Mouse (Mus musculus) skeletal muscle tissue, adult 2 months (tissue): ENCODE data around the gene Brap.
A peak's percentile ranks its signal among the peaks of the same experiment; 100 is the strongest.
"Not testable (repeated sequence)": the region's sequence is repeated elsewhere in the genome, so short reads cannot be mapped to it uniquely, and the experiment has no call there.

Source experiments
- DNase-seq: peaks from one replicate; pipeline ENCODE4 v3.0.0-alpha.2; 2012; ENCODE audit warnings: low read depth, low spot score

Gene Brap

GRCm38 (mm10) chr5:121660059-121660896 lies at the start of gene Brap, which contains the start of gene Acad10:
Gene Brap, plus strand, starts transcription at chr5:121660563.
Gene Acad10, minus strand, starts transcription at chr5:121660514.
- DNase-seq, result peak; percentile 95

- no peak for DNase-seq
Measured at GRCm38 (mm10) chr5:121612036-121612435, 48.3 kb upstream of the Brap start.

DNA sequence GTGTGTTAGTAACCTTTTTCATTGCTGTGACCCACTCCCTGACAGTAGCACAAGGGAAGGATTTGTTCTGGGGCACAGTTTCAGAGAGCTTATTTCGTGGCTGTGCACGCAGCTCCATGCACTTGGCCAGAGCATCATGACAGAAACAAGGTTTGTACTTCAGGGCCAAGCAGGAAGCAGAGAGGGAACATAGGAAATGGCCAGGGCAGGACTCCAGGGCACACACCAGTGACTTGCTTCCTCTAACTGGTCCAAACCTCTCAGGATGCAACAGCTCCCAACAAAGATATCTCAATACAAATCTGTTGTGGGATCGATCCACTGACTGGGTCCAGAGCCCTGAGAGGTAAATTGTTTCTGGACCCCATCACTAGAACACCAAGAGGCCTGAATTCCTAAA lies 45.4 kb upstream of the Brap start:
- DNase-seq, result not testable (repeated sequence)

GRCm38 (mm10) chr5:121618592-121619513 lies 41.5 kb upstream of the Brap start, which contains the start of gene Acad12:
Gene Acad12, minus strand, starts transcription at chr5:121618938.
- DNase-seq, result peak; percentile 92

GRCm38 (mm10) chr5:121621102-121621501 lies 39.3 kb upstream of the Brap start:
- DNase-seq, result no peak

- no peak for DNase-seq
Measured at GRCm38 (mm10) chr5:121623241-121623640, 37.1 kb upstream of the Brap start.

DNA sequence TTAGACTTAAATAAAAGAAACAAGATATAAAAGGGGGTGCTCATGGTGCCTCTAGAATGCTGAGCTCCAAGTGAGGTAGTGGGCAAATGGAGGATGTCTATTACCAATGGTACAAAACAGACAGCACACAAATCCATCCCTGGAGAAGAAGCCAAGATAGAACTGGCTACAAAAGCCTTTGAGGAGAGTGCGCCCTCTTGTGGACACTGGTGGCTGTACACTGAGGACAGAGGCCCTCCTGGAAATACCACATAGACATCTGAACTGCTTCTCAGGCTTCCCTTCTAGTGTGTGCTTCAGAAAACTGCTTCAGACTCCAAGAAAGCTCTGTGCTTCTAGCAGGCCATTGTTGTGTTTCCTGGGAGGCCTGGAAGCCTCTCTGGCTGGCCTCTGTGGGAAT lies 32.5 kb upstream of the Brap start:
- peak; percentile 47 for DNase-seq

- not testable (repeated sequence) for DNase-seq
Measured at GRCm38 (mm10) chr5:121631106-121631647, 29.2 kb upstream of the Brap start.

- DNase-seq, result no peak
Measured at GRCm38 (mm10) chr5:121632804-121633203, 27.6 kb upstream of the Brap start.

DNA sequence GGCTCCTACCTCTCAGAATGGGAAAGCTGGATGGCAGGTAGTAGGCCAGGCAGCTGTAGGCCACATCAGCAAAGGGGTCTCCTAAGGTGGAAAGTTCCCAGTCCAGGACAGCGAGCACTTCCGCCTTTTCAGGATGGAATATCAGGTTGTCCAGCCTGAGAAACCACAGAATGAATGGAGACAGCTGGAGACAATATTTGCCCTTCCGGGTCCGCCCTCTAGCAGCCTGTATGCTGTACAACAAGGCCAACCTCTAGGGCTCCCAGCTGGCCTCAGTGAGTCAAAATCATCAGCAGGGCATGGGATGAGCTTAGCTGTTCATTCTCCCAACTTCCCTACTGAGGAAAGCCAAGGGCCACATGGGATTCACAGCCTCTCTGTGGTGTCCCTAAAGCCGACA lies 25.7 kb upstream of the Brap start:
- no peak for DNase-seq

- DNase-seq, result no peak
Measured at GRCm38 (mm10) chr5:121637296-121637695, 23.1 kb upstream of the Brap start.

GRCm38 (mm10) chr5:121639601-121640000 lies 20.8 kb upstream of the Brap start:
- DNase-seq, result no peak

GRCm38 (mm10) chr5:121649134-121649533 lies 11.2 kb upstream of the Brap start:
- DNase-seq, result no peak

- no peak for DNase-seq
Measured at GRCm38 (mm10) chr5:121654526-121654925, 5.8 kb upstream of the Brap start.

- not testable (repeated sequence) for DNase-seq
Measured at GRCm38 (mm10) chr5:121656866-121657265, 3.5 kb upstream of the Brap start.

- DNase-seq, result not testable (repeated sequence)
Measured at GRCm38 (mm10) chr5:121657656-121658055, 2.7 kb upstream of the Brap start.

DNA sequence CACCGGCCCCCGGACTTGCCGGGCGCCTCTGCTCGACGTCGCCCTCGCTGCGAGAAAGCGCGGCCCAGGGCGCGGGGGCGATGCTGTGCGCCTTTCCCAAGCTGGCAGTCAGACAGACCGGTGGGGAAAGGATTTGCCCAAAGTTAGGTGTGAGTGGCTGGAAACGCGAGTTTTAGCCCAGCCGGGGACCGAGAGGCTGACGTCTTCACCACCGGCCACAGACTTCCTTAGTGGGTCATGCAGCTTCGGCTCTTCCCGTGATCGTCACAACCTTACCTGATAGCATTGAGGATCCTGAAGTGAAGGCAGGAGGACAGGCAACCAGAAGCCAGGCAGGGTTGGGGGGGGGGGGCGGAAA lies 513 bp downstream of the Brap start:
- DNase-seq, result no peak

- no peak for DNase-seq
Measured at GRCm38 (mm10) chr5:121661494-121661893, 1.1 kb downstream of the Brap start.

DNA sequence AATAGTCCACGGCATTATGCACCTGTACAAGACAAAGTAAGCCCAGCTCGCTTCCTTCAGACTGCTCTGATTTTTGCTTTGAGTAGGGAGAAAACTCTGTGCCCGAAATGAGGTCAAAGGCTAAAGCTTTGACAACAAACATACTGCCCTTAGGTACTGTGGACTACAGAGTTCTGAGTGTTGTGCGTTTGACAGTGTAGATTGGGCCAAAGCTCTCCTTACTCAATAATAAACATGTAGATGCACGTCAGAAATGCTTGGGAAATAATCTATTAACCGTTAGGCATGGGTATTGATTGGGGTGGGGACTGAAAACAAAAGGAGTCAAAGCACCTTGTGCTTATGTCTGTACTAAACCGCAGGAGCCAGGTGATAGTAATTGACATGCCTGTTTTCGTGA lies 3.1 kb downstream of the Brap start:
- no peak for DNase-seq

- DNase-seq, result no peak
Measured at GRCm38 (mm10) chr5:121664078-121664477, 3.7 kb downstream of the Brap start.

- no peak for DNase-seq
Measured at GRCm38 (mm10) chr5:121664971-121665370, 4.6 kb downstream of the Brap start.

DNA sequence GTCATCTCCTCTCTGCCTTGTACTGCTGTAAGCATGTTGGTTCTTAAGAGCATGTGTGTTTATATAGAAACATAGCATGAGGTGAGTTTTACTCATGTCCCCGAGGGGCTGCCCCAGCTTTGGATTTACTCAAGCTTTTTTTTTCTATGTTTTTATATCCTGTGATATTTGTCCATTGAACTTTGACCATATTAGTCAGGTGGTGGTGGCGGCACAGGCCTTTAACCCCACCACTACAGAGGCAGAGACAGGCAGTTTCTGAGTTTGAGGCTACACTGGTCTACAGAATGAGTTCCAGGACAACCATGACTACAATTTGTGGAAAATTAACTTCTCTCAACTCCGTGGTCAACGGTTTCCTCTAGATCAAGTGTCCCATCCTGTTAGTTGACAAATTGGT lies 6.7 kb downstream of the Brap start:
- no peak for DNase-seq
